Comparison of ENCODE assay signal across 8 mouse cellular contexts in genomic region chr11:30985877-30986624, GRCm38 (mm10). TPM values are rescaled to one million over a fixed set of nuclear protein-coding genes. Genes with fewer than 3 reads are reported as not detected.
DNase-seq lines count a peak whose midpoint lies in the region; ATAC-seq lines count a peak whose summit lies in the region.

Gene Chac2, minus strand, starts transcription at chr11:30986350.

- peak; percentile 94 for ATAC-seq in inflammation-experienced regulatory T-cells, adult 6 months
- peak; percentile 97 for ATAC-seq in megakaryocyte-erythroid progenitor cell, adult 5-6 weeks (replicated peaks; ENCODE audit: low FRiP score, low TSS enrichment, poor library complexity, severe bottlenecking)

- intact Hi-C loops in gastrocnemius, postnatal 14 days (cut with DNase I; ENCODE audit: low total_unique reads) = no loop called here
- intact Hi-C loops in left cerebral cortex, postnatal 10 days (cut with DNase I) = no loop called here

- peak; percentile 89 to 97 for DNase-seq in adrenal gland, adult (ENCODE audit: inconsistent age in 2 of 2, low spot score in 1 of 2)
- DNase-seq in embryo, embryonic 10.5 days (ENCODE audit: low spot score) = peak; percentile 94
- peak; percentile 91 for DNase-seq in gastrocnemius, postnatal 14 days
- DNase-seq in left cerebral cortex, postnatal 10 days (ENCODE audit: extremely low spot score in 1 of 2, low spot score in 2 of 2) = peak; percentile 81 to 93
- DNase-seq in right cerebral cortex, postnatal 25 days = peak; percentile 83
- peak; percentile 81 to 83 for DNase-seq in urinary bladder, postnatal 4 days (ENCODE audit: low spot score in 2 of 2)

RNA-seq across cellular contexts. Expression of gene Chac2, which starts in this region (rescaled TPM):
- total RNA-seq in gastrocnemius, postnatal 14 days (2021) = 10 to 100 TPM; 12.3 to 15.2 TPM
- 10 to 100 TPM; 10.1 to 18.6 (median 12.5) TPM for polyA plus RNA-seq in inflammation-experienced regulatory T-cells, adult 6 months (2017; shearing (Covaris generic))
- 10 to 100 TPM; 15.4 to 16.4 TPM for total RNA-seq in left cerebral cortex, postnatal 10 days (2021)
- 12.4 and 15.8 TPM in 2 replicates for total RNA-seq in megakaryocyte-erythroid progenitor cell, adult 5-6 weeks (2014; fragmentation: Nextera tagmentation)
- total RNA-seq in megakaryocyte-erythroid progenitor cell, adult 5-6 weeks (2017) = 42.7 and 57.7 TPM in 2 replicates

Comparison
In these comparisons a context has a peak if more than half of its experiments do, and no peak if none do; other contexts are left out.
1. Peak in every context shown above with its lines: DNase-seq and ATAC-seq.